Mouse (Mus musculus) limb, embryonic 11.5 days (tissue): Measurements from ENCODE around the gene Ebf4. TPM values are rescaled to one million over a fixed set of nuclear protein-coding genes. Genes with fewer than 3 reads are reported as not detected.

Source experiments
- ATAC-seq: fragments of 200-750 bp; cut with Nextera tagmentation; 2 replicates; pipeline ENCODE4 v1.8.0; 2017; ENCODE audit warnings: low read depth; ENCODE audit not compliant: insufficient number of reproducible peaks, low FRiP score, low TSS enrichment
- DNase-seq: peaks from one replicate; pipeline ENCODE4 v3.0.0-alpha.2; 2015; ENCODE audit warnings: low spot score
- H3K27ac ChIP-seq: fragments of 300-500 bp; sonication (generic); replicated peaks from 2 replicates; pipeline ENCODE4 v1.5.1; 2014; ENCODE audit warnings: low read depth, mild to moderate bottlenecking, low read length
- H3K27me3 ChIP-seq: fragments of 300-500 bp; sonication (generic); 2 replicates; pipeline ENCODE4 v1.6.1; 2014; ENCODE audit warnings: mild to moderate bottlenecking, low read length, mixed read lengths; ENCODE audit not compliant: control insufficient read depth, insufficient read depth
- H3K36me3 ChIP-seq: fragments of 300-500 bp; sonication (generic); 2 replicates; pipeline ENCODE4 v1.6.1; 2014; ENCODE audit warnings: mild to moderate bottlenecking, low read length, moderate library complexity, mixed read lengths; ENCODE audit not compliant: control insufficient read depth, insufficient read depth
- H3K4me1 ChIP-seq: fragments of 300-500 bp; sonication (generic); 2 replicates; pipeline ENCODE4 v1.6.1; 2014; ENCODE audit warnings: low read length, mixed read lengths; ENCODE audit not compliant: control insufficient read depth, insufficient read depth
- H3K4me2 ChIP-seq: fragments of 300-500 bp; sonication (generic); 2 replicates; pipeline ENCODE4 v1.6.1; 2014; ENCODE audit warnings: low read depth, mild to moderate bottlenecking, moderate library complexity; ENCODE audit not compliant: severe bottlenecking
- H3K4me3 ChIP-seq: fragments of 300-500 bp; sonication (generic); 2 replicates; pipeline ENCODE4 v1.5.1; 2014; ENCODE audit warnings: low read depth, low read length
- H3K9ac ChIP-seq: fragments of 300-500 bp; sonication (generic); 2 replicates; pipeline ENCODE4 v1.6.1; 2014; ENCODE audit warnings: mild to moderate bottlenecking, low read length
- H3K9me3 ChIP-seq: fragments of 300-500 bp; sonication (generic); 2 replicates; pipeline ENCODE4 v1.6.1; 2016; ENCODE audit warnings: low read length; ENCODE audit not compliant: control insufficient read depth
- WGBS: fragments of 180-500 bp; shearing (Covaris S2); extraction: QIAGEN DNeasy Blood & Tissue Kit; methylation state at CpG from one replicate; pipeline ENCODE4 v1.1.7; 2014; 5-methylcytosine and 5-hydroxymethylcytosine counted together
- polyA plus RNA-seq: library from polyadenylated mRNA; unstranded; fragments of >200 nt; fragmentation: Nextera tagmentation; extraction: Ambion mirVana; gene quantifications from 2 replicates; pipeline ENCODE4 v1.2.1, GENCODE M21; 2014

The Ebf4 gene
- polyA plus RNA-seq, 1 experiment from 2014 or later, result 1.8 TPM

GRCm38 (mm10) chr2:130398091-130398490 lies 103.1 kb downstream of the Ebf4 start:
- WGBS, result 10% methylated on average over 14 of the region's 14 CpGs
- H3K36me3 ChIP-seq, result peaks cover 8% of the 10 kb centered on the region; the same call in 1 of the 2 replicates
- H3K9me3 ChIP-seq, result no peaks in the 10 kb centered on the region
- H3K27me3 ChIP-seq, result no peaks in the 10 kb centered on the region
- H3K9ac ChIP-seq, result peak overlapping the region; percentile 80; the same call in 1 of the 2 replicates
- ATAC-seq (0 out of 2 replicates have a peak, but pooled peaks have one; percentile 26), DNase-seq (no peak)
- peak overlapping the region; percentile 65 for H3K4me2 ChIP-seq
- H3K4me1 ChIP-seq, result peaks cover 5% of the 10 kb centered on the region; the same call in 1 of the 2 replicates
- no peak overlapping the region for H3K27ac ChIP-seq
- peak overlapping the region; percentile 69 for H3K4me3 ChIP-seq

- Histone ChIP-seq H3K4me1 (peaks cover 5% of the 10 kb centered on the region; the same call in 1 of the 2 replicates), H3K27ac (no peak overlapping the region), H3K9ac (no peak overlapping the region), H3K4me2 (no peak overlapping the region), H3K9me3 (no peaks in the 10 kb centered on the region), H3K36me3 (no peaks in the 10 kb centered on the region), H3K27me3 (no peaks in the 10 kb centered on the region), H3K4me3 (no peak overlapping the region)
- ATAC-seq, result no peak
- DNase-seq, result no peak
- WGBS, result 96% methylated on average over 1 of the region's 1 CpGs
Observed at GRCm38 (mm10) chr2:130400046-130400445, 105.1 kb downstream of the Ebf4 start.

GRCm38 (mm10) chr2:130401891-130402290 lies 106.9 kb downstream of the Ebf4 start:
- ATAC-seq, result no peak
- no peak overlapping the region for H3K4me2 ChIP-seq
- no peaks in the 10 kb centered on the region; the same call in 1 of the 2 replicates for H3K4me1 ChIP-seq
- DNase-seq, result no peak
- 84% methylated on average over 4 of the region's 4 CpGs for WGBS
- H3K27me3 ChIP-seq, result no peaks in the 10 kb centered on the region
- H3K4me3 ChIP-seq, result no peak overlapping the region
- H3K9me3 ChIP-seq, result no peaks in the 10 kb centered on the region
- H3K36me3 ChIP-seq, result no peaks in the 10 kb centered on the region
- H3K9ac ChIP-seq, result no peak overlapping the region
- H3K27ac ChIP-seq, result no peak overlapping the region

DNA sequence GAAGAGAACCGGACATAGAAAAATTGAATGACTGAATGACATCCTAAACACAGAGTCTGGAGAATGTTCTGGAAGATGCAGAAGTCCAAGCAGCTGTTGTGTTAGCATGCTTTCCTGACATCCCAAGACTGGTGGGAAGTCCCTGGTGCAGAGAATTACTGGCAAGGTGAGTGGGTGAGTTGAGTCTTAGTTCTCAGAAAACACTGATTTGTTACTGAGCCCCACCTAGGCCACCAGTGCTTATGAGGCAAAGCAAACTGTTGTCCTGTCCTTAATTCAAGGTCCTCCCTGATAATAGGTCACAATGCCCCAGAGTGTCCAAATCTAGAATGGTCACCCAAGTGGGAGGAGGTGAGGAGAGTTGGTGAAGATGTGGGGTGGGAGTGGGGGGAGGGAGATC lies 110.0 kb downstream of the Ebf4 start, which contains the start of the genes Gm28372 and 1700020A23Rik:
TSS of gene Gm28372 (plus strand) at position 301 of the 400 bp plus-strand sequence.
TSS of gene 1700020A23Rik (plus strand) at position 321 of the 400 bp plus-strand sequence.
- ATAC-seq (no peak), DNase-seq (no peak)
- no peaks in the 10 kb centered on the region for H3K4me1 ChIP-seq
- no peak within 1 kb of the TSS for H3K4me2 ChIP-seq
- no peaks in the 10 kb centered on the region for H3K36me3 ChIP-seq
- no peak within 1 kb of the TSS for H3K27ac ChIP-seq
- no peak within 1 kb of the TSS for H3K9ac ChIP-seq
- WGBS, result 96% methylated on average over 1 of the region's 1 CpGs
- no peaks in the 10 kb centered on the region for H3K27me3 ChIP-seq
- H3K4me3 ChIP-seq, result no peak within 1 kb of the TSS
- H3K9me3 ChIP-seq, result no peaks in the 10 kb centered on the region

- H3K27me3 ChIP-seq, result no peaks in the 10 kb centered on the region
- no peak within 1 kb of the TSS for H3K27ac ChIP-seq
- H3K4me3 ChIP-seq, result no peak within 1 kb of the TSS
- ATAC-seq (no peak), DNase-seq (no peak)
- H3K36me3 ChIP-seq, result no peaks in the 10 kb centered on the region
- H3K9ac ChIP-seq, result no peak within 1 kb of the TSS
- 78% methylated on average over 2 of the region's 2 CpGs for WGBS
- H3K4me1 ChIP-seq, result no peaks in the 10 kb centered on the region
- no peak within 1 kb of the TSS for H3K4me2 ChIP-seq
- H3K9me3 ChIP-seq, result no peaks in the 10 kb centered on the region
Observed at GRCm38 (mm10) chr2:130406178-130406577, 111.2 kb downstream of the Ebf4 start, which contains the start of gene Tmem239. Gene Tmem239 (plus strand): TSS chr2:130406478.

DNA sequence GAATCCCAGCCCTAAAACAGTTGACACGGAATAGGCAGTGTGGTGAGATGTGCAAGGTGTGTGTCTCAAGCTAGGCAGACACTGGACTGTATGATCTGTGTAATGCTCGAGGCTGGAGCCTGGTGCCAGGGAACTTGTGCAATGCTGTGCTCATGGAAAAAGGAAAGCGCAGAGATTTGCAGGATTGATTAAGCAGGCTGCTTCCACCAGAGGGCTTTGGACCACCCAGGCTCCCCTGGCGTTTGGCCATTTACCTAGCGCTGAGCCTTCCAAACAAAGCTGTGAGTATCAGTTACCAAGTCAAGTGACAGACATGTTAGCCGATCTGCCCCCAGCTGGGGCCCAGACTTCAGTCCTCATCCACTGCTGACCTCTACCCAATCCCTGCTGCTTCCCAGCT lies 113.2 kb downstream of the Ebf4 start:
- Histone ChIP-seq H3K27ac (no peak overlapping the region), H3K27me3 (no peaks in the 10 kb centered on the region), H3K9me3 (no peaks in the 10 kb centered on the region), H3K4me1 (no peaks in the 10 kb centered on the region), H3K4me3 (no peak overlapping the region), H3K36me3 (no peaks in the 10 kb centered on the region), H3K9ac (no peak overlapping the region), H3K4me2 (no peak overlapping the region)
- peak; percentile 59 for DNase-seq
- no peak for ATAC-seq
- WGBS, result 24% methylated on average over 6 of the region's 6 CpGs

DNA sequence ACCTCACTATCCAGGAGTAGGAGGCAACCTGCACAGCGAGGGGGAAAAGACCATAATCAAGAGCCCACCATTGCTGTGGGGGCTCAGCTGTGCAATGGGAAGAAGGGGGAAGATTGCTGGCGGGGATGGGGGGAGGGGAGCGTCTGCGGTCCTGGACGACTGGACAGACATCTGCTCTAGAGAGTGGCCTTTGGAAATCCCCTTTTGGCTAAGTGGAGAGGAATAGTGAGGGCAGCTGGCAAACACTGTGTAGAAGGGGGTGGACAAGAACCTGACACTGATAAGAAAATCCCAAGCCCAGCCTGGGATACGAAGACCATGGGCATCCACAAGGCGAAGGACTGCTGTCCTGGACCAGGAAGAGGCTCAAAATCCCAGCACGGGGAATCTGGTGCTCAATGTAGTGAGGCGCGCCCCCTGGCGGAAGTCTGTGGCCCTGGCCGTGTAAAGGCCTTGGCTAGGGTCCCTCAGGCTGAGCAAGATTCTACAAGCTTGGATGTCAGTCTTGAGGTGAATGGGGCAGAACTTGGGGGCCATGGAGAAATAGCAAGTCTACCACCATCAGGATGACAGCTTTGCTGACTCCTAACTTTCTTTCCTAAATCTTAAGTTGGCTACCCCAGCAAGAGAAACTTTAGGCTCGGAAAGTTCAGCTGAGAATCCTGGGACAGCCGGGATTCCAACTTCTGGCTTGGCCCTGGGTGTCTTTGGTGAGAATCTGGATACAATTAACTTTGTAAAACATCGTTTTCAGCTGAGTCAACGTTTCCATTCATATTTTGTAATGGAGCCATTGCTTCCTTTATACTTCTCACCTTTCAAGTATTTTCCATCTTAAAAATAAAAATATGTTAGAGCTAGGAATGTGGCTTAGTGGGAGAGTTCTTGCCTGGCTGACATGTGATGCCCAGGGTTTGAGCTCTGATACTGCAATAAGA lies 116.9 kb downstream of the Ebf4 start:
- no peaks in the 10 kb centered on the region for H3K4me1 ChIP-seq
- peak; percentile 93 for DNase-seq
- H3K36me3 ChIP-seq, result no peaks in the 10 kb centered on the region
- peak; percentile 56; the same call in 1 of the 2 replicates for ATAC-seq
- WGBS, result 43% methylated on average over 16 of the region's 16 CpGs
- no peaks in the 10 kb centered on the region for H3K9me3 ChIP-seq
- H3K9ac ChIP-seq, result no peak overlapping the region
- H3K27ac ChIP-seq, result no peak overlapping the region
- H3K4me3 ChIP-seq, result no peak overlapping the region
- H3K27me3 ChIP-seq, result no peaks in the 10 kb centered on the region
- no peak overlapping the region for H3K4me2 ChIP-seq

- no peak overlapping the region for H3K4me3 ChIP-seq
- no peaks in the 10 kb centered on the region for H3K27me3 ChIP-seq
- H3K4me2 ChIP-seq, result no peak overlapping the region
- 84% methylated on average over 3 of the region's 3 CpGs for WGBS
- H3K9ac ChIP-seq, result no peak overlapping the region
- ATAC-seq (no peak), DNase-seq (no peak)
- H3K9me3 ChIP-seq, result no peaks in the 10 kb centered on the region
- no peaks in the 10 kb centered on the region for H3K4me1 ChIP-seq
- H3K27ac ChIP-seq, result no peak overlapping the region
- no peaks in the 10 kb centered on the region for H3K36me3 ChIP-seq
Observed at GRCm38 (mm10) chr2:130412775-130413174, 117.8 kb downstream of the Ebf4 start.
